Mouse (Mus musculus): Measurements from ENCODE around the gene Chid1.

Gene Chid1

DNA sequence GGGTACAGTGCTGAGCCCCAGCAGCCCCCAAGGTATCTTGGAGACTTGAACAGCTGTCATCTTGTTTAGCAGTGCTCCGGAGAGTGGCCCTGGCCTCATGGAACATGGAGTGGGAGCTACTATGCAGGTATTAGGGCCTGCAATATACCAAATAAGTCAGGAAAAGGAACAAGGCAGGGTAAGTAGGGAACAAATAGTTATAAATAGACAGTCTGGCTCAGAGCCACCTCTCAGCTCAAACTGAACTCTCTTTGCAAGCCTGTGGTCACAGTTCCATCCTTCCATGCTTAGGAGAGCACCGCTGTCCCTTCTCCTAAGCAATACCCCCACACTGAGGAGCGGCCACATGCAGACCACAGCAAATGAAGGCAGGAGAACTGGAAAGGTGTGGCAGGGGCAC, 42.1 kb downstream of the Chid1 start:
- DNase-seq: no peak

DNA sequence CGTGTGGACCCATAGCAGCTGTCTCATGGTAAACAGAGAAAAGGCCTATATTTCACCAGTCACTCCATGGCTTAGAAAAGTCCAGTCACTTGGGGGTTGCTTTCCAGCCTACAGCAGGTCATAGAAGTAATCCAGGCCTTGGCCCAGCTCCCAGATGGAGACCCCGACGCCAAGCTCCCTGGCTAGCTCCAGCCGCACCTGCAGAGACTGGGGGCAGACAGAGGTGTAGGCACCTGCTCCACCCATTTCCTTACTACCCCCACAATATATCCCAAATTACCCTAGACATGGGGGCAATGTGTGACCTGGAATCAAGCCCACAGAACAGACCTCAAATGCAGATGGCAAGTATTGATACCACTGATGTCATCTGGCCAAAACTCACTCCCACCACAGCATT, 43.7 kb downstream of the Chid1 start:
- DNase-seq: no peak

DNA sequence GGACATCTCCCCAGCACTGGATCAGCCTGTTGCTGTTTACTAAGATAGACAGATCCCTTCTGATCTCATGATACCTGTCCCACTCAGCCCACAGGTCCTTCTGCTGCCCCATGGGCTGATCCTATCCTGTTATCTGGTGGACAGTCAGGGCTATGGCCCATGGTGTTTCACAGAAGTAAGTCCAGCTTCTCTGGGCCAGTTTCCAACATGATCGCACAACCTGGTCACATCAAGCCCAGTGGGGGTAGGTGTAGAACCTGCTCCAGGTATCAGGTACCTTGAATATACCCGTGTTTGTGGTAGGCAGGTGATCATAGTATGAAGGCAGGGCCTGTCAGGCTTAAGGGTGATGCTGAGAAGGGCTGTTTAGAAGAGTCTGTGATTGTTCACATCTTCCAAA, 44.3 kb downstream of the Chid1 start:
- DNase-seq: no peak

DNA sequence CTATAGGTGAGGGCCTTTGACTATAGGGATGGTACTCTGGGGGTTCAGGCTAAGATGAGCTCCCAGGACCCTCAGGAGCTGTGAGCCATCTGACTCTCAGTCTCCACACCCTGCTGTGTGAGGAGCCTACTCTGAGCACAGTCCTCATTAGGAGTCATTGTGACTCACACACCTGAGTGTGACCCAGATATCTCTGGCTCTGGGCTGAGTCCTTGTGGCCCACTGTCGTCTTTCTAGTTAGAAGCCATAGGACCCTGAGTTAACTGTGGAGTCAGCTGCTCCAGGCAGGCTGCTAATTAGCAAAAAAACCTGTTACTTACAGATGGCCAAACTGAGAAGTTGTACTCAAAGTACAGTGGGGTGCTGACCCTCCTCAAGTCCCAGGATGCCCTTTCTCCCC, 45.9 kb downstream of the Chid1 start:
- no peak for DNase-seq

GRCm38 (mm10) chr7:141492738-141493137, 46.9 kb downstream of the Chid1 start:
- no peak for DNase-seq

GRCm38 (mm10) chr7:141491151-141491550, 48.5 kb downstream of the Chid1 start:
- peak in 1 of 2 experiments; percentile 41 for DNase-seq

DNA sequence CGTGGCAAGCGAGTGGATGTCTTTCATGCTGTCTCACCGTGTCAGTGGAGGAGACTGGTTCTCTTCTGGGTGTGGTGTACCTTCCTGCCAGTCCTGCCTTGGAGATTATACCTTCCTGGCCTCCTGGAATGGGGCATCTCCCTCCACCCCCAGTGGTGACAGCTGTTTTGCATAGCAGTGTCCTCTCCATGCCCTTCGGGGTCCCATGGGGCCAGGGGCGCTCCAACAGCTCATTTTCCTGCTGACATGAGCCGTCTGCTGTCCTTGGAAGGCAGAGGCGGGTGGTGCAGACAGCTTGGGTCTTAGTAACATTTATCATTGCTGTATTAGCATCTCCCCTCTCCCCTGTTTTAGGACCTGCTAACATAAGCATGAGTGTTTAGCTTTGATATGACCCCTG, 52.5 kb downstream of the Chid1 start:
- no peak for DNase-seq

GRCm38 (mm10) chr7:141486239-141486638, 53.4 kb downstream of the Chid1 start:
- no peak for DNase-seq

- no peak for DNase-seq
Observed at GRCm38 (mm10) chr7:141485606-141486005, 54.1 kb downstream of the Chid1 start.

- no peak for DNase-seq
Observed at GRCm38 (mm10) chr7:141485186-141485585, 54.5 kb downstream of the Chid1 start.

DNA sequence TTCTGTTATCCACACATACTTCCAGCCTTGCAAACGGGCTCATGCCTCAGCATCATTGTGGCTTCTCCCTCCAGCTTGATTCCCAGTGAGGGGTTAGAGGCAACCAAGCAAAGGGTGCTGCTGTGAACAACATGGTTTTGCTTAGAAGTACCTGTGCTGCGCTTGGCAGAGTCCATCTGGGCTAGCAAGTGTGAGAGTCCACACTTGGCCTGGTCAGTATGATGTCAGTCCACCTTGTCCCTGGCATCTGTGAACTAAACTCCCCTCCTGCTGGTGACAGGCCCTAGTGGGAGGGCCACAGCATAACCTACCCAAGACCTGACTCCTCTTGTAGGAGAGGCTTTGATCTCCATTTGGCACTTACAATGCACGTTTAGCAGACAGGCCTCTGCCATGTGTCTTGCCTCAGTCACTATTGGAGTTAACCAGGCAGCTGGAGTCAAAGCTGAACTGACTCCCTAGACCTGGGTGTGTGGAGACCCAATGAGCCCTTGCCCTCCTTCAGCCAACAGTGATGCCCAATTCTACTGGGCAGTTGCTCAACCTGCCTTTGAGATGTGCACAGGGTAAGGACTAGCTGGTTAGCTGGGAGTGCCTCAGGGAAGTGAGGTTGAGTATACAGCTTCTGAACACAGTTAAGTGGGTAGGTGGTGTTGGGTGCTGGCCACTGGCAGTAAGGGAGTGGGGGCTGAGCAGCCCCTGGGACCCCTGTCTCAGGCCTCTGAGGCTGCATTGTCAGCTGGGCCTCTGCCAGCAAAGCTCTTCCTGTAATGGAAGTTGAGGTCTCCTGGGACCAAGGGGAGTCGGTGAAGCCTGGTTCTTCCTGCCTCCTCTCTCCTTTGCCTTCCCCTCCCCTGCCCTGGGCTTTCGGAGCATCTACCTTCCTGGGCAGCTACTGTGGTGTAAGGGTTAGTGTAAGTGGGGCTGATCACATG, 55.2 kb downstream of the Chid1 start:
- no peak for DNase-seq

GRCm38 (mm10) chr7:141483114-141483653, 56.5 kb downstream of the Chid1 start:
- no peak for DNase-seq

DNA sequence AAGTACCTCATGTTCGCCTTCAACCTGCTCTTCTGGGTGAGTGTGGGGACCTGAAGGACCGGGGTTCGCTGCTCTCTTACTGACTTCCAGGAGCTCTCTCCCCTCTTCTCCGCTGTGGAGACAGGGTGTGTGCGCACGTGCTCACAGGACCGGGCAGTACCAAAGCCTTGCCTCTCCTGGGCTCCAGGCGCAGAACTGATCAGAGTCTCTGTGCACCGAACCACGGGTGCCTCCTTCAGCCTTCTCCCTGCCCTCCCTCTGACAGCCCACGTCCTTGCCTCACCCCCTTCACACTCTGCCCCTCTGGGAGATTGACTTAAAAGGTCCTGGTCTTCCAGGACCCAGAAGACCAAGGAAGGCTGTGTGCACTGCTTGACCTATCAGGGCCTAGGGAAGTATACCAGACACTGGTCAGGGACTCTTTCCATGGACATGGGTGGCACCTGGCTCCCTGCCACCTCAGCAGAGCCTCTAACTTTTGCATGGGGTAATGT, 57.1 kb downstream of the Chid1 start:
- no peak for DNase-seq

DNA sequence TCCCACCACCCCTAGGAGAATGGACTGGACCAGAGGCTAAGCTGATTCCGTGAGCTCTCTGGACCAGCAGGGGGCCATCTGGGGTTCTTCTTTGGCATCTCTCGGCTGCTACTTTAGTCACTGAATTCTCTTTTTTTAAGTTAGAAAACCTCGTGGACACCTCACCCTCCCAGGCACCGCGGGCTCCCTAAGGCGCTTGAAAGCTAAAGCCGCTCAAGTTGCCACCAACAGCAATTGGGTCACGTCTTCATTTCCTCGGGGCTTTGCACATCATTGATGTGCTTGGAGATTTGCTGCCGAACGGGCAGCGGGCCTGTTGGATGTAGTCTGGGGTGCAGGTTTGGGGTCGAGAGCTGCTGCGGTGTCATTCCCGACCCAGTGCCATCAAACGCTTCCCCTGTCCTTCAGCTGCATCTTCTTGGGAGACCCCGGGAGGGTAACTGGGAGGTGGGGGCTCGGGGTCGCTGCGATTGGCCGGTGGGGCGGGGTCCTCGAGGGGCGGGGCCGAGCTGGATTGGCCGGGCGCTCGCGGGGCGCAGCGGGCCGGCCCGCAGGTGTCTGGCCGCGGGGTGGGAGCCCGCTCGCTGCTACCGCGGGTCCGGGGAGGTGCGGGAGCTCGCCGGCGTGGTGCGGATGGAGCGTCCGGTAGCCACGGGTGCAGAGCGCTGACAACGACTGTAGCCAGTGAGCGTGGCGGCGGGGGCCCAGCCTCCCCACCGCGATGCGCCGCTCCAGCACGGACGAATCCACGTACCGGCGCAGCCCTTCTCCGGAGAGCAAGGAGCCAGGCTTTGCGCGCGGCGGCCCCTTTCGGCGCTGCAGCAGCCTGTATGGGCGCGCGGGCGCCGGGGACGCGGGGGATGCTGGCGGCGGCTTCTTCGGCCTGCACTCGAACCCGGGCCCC, 57.9 kb downstream of the Chid1 start:
- peak; percentile 60 to 64 for DNase-seq

GRCm38 (mm10) chr7:141480842-141481497, 58.7 kb downstream of the Chid1 start:
- peak; percentile 67 to 80 for DNase-seq

DNA sequence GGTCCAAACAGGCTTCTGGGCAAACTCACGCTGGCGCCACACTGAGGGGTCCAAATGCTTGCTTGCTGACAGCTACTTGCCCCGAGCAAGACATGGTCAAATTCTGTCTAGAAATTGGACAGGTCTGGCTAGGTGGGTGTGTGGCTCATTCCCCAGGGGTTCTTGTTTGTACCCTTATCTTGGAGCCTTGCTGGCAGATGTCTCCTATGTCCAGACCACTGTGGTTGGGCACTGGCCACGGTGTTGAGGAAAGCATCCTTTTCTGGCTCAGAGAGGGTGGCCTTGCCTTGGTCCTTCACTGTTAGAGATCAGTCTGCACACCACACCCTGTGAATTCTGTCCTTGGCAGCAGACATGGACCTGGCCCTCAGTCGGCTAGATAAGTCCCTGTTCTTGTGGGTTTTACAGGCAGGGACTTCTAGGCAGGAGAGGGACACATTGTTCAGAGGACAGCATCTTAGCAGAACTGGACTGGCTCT, 61.3 kb downstream of the Chid1 start:
- no peak for DNase-seq

GRCm38 (mm10) chr7:141477578-141478269, 61.9 kb downstream of the Chid1 start:
- DNase-seq: peak in 1 of 2 experiments; percentile 60

DNA sequence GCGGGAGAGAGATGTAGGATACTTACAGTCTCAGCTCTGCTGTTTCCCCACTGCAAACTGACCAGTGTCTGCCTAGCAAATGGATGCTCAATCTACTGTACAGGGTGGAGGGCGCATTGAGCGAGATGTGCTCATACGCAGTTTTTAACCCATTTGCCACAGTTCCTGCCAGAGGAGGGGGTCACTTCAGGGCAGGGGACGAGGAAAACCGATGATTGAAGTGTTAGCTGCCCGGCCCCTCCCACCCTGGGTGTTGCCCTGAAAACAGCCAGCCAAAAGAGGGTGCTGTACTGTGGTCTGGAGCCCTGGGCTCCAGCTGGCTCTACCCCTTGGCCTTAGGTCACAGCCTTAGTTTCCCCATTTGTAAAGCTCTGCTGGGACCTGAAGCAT, 62.7 kb downstream of the Chid1 start:
- DNase-seq: peak in 1 of 2 experiments; percentile 50

- peak; percentile 92 to 97 for DNase-seq
Observed at GRCm38 (mm10) chr7:141476226-141476980, 63.3 kb downstream of the Chid1 start.

DNA sequence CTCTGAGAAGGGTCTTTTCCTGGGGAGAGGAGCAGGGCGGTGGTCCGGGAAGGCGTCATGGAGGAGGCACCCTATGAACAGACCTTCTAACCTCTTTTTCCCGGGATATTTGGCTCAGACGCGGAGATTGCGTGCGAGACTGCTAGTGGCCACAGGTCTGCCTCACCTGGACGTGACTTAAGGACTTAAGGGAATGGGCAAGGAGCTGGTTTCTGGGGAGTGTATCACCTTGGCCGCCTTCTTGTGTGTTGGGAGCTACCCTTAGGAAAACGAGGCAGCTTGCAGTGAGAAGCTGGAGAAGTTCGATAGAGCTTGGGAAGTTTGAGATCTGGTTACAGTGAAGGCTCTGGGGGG, 63.9 kb downstream of the Chid1 start:
- DNase-seq: peak in 1 of 2 experiments; percentile 69

All from kidney, postnatal 25 days (tissue).